Mouse (Mus musculus) heart, postnatal 0 days (tissue): ENCODE data around the gene Rai1.

Experiments used
- CTCF ChIP-seq: IDR thresholded peaks from 2 replicates; pipeline ENCODE4 v1.5.1; 2016; ENCODE audit warnings: antibody characterized with exemption, control low read depth, low read depth
- EP300 ChIP-seq: IDR thresholded peaks from 2 replicates; pipeline ENCODE4 v1.6.1; 2016; ENCODE audit warnings: antibody characterized with exemption, low read depth

DNA sequence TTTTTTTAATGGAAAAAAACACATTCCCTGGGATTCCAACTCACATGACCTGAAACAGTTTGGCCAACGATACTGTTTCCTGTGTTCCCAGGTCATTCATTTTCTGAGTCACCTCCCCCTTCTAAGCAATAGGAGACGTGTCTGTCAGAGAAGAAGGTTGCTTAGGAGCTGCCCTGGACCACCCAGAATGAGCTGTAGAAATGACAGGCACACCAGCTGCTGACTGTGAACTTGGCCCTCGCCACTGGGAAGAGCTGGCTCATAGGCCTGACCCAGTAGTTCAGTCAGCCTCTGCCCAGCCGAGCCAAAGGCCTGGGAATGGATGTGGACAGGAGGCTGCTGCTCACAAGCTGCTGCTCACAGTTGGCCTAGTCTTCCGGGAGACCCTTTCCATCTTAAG lies 60.3 kb downstream of the Rai1 start:
- TF ChIP-seq CTCF, result no peak
- TF ChIP-seq EP300, result no peak
